Mouse (Mus musculus): ENCODE results near the gene P2ry14.
A peak's percentile ranks its signal among the peaks of the same experiment; 100 is the strongest.
"Not testable (repeated sequence)": the region's sequence is repeated elsewhere in the genome, so short reads cannot be mapped to it uniquely, and the experiment has no call there.

The P2ry14 gene

DNA sequence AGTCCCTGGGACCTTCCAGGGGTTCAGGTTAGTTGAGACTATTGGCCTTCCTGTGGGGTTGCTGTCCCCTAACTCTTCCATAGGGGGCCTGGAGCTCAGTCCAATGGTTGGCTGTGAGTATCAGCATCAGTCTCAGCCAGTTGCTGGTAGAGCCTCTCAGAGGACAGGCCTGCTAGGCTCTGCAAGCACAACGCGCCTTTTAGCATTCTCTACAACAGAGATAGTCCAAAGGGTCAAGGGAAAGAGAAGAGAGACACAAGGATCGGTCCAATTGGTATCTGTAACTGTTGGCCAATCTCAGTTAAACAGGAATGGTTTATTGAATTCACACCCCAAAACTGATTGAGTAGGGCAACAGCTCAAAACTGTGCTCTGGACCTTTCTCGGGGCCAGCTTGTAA, 46.0 kb downstream of the P2ry14 start:
- DNase-seq (ENCODE audit: low spot score in 2 of 2) = no peak

DNA sequence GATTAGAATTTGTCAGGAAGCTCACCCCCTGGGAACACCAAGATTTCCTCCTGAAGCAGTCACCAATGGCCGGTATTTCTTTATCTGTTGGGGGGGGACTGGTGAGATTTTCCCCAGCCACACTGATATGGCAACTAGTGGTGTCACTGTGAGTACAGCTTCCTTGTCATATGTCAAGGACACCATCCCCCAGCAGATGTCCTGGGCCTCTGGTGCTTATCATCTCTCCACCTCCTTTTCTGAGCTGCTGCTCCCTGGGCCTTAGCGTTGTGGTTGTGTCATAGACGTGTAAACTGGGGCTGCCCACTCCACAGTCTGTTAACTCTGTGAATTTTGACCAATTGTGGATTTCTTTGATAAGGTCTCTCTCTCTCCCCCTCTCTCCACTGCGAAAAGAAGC, 49.0 kb downstream of the P2ry14 start:
- DNase-seq (ENCODE audit: low spot score in 2 of 2) = no peak

DNA sequence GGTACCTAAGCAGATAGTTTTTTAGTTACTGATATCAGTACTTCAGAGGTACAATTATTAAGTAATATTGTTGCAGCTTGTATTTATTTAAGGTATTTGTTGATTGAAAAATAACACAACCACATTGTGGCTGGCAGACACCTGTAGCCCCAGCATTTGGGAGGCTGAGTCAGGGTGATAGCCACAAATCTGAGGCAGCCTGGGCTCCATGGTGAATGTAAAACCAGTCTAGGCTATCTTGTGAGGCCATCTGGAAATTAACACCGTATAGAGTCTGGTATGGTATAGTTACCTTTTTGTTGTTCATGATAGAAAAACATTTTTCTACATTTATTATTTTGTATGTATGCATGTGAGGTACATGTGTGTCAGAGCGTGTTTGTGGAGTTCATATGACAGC, 51.3 kb downstream of the P2ry14 start:
- no peak for DNase-seq (ENCODE audit: low spot score in 2 of 2)

DNA sequence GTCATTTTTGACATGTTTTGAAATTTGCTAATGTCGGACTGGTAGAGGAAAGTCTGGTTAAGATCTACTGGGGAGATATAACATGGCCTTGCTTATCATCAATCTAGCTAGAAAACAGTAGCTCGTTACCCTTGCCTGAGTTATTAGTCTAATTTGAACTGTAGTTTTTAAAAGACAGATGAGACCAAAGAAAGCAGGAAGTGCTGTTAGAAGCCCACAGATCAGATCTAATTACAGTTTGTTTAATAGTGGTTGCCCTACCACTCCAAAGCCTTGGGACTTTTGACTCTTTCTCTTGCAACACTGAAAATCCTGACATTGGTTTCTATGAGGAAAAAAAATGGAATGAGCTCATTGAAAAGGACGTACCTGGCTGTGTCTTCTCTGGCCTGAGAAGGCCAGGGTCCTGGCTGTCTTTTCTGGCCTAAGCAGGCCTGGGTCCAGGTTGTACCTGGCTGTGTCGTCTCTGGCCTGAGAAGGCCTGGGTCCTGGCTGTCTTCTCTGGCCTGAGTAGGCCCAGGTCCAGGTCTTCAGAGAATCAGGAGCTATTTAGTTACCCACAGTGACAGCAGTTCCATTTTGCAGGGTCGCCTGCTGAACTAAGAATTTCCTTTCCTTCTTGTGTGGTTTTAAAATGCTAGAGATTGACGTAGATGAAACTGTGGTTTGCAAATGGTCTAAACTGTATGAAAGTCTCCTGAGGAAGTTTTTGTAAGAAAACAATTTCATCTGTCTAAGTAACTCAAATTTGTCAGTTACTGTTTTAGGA, 52.0 kb downstream of the P2ry14 start, which contains the start of gene Gpr171:
TSS of gene Gpr171 (minus strand) at position 604 of the 769 bp plus-strand sequence.
- no peak for DNase-seq (ENCODE audit: low spot score in 2 of 2)

DNA sequence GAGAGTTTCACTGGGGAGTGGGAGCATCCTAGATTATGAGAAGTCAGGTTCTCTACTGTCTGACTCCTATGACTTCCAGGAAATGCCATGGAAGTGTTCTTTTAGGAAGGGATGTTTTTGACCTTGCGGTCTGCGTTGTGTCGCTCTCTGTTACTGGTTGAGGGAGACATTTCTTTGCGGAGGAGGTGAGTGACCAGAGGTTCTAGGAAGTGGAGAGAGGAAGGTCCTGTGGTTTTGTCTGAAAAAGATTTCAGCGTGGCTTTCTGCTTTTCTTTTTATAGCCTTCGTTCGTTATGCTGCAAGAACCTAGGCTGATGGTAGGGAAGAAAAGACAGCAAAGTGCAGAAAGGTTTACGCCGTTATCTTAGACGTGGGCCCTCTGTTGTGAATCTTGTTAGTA, 54.9 kb downstream of the P2ry14 start:
- DNase-seq (ENCODE audit: low spot score in 2 of 2) = no peak

DNA sequence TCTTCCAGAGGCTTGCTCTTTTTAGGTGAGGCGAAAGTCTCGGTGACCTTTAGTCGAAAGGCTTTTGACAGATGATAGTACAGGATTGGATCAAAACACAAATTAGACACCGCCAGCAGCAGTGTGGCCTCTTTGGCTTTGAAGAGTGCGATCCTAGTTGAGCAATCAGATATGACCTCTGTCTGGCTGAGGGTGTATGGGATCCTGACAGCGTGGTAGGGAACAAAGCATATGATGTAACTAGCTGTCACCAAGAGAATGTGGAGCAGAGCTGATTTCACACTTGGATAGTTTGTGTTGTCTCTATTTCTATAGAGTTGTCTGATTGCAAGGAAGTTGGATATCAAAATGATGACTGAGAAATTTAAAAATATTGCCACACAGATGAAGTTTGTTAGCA, 56.0 kb downstream of the P2ry14 start:
- DNase-seq (ENCODE audit: low spot score in 2 of 2) = no peak

DNA sequence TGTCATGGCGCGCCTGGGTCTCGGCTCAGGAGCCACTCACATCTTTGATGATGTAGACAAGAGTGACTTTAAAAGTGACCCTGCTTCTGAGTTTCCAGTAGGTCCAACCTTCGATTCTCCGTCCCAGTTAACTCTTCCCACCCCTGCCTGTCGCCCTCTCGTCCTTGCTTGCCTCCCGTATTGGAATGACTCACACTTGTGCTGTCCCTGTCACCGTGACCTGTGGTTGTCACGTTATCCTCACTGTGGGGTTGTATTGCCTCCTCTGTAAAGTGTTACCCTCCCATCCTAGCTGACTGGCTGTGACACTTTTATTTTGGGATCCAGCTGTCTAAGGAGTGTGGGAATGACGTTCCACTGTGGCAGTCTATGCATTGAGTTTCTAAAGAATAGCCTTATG, 60.7 kb downstream of the P2ry14 start:
- DNase-seq (ENCODE audit: low spot score in 2 of 2) = no peak

DNA sequence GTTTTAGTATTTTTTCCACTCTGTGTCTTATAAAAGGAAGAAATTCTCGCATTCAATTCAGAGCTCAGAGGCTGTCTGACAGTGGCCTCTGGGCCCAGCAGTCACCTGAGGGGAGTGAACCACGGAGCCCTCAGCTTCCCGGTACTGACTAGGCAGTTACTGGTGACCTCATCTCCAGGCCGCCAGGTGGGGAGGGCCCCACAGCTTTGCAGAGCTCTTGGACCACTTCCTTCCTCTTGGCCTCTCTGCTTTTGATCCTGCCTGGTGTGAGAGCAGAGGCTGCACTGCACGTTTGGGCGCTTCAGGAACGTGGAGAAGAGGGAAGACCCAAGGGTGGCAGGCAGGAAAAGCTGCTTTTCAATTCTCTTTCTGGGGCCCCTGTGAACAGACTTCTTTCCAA, 72.5 kb downstream of the P2ry14 start:
- DNase-seq (ENCODE audit: low spot score in 2 of 2) = no peak

DNA sequence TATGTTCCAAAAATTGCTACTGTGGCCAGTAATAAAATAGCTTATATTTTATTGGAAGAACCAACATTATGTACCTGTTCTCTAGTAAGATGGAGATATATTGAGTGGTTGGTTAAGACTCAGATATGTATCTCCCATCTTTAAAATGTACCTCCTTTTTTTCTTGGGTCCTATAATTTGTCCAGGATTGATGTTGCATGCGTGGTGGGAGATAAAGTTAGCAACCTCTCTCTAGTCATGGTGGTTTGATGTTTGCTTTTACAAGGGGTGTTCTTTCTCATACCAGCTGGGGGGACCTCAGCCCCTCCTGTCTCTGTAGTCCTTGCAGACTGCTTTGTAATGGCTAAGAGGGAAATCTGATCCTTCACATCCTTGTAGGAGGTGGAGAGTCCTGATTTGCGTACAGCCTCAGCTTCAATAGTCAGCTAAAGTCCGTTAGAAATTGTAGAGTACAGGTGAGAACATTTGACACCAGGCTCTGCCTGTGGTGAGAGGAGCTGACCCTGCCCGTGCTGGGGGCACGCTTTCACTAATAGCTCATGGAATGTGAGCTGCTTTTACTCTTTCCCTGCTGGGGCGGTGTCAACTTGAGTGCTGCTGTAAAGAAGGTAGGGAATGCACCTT, 73.0 kb downstream of the P2ry14 start:
- DNase-seq (ENCODE audit: low spot score in 2 of 2) = no peak

DNA sequence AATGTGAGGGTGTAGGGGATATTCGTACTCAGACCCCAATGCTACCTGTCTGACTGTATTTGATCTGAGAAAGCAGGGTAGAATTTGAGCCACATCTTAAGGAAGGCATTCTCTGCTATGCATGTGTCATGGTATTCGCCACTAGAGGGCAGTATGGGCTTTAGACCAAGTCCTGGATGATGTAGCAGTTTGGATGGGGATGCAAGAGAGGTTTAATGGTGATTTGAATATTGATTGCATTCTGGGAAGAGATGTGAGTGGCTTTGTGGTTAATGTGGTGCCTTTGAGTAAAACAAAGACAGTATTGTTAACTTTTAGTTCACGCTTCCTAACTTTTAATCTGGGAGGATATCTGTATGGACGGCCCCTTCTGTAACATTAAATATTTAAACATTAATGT, 74.1 kb downstream of the P2ry14 start:
- DNase-seq (ENCODE audit: low spot score in 2 of 2) = peak in 1 of 2 experiments; percentile 53

DNA sequence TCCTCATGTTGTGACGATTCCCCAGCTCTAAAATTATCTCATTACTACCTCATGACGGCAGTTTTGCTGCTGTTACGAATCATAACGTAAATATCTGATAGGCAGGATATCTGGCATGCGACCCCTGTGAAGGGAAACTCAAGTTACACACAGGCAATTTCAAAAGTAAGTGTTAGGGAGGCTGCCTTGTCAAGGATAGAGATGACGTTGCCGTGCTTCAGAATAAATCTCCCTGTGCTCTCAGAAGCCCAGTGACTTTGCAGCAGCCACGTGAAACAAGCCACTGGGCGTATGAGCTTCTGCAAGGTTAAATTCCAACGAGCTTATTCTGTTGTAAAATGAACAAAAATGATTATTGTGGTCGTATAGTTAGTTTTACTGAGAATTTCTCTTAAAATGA, 74.8 kb downstream of the P2ry14 start:
- no peak for DNase-seq (ENCODE audit: low spot score in 2 of 2)

DNA sequence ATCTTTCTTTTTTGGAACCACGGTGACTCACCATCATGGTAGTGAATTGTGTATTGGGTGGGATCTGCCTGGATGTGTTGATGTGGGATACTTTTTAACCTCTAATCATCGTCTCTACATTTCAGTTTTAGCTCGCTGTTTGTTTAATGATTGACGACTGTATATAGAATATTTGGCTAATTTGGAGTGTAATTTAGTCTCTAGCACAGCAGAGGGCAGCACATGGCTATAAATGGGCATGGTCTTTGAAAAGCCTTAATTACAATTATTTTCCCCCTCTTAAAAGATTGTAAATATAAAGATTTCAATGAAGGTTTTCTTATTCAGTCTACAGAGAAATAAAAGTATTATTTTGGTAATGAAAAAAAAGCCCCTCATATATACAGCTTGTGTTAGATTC, 76.1 kb downstream of the P2ry14 start:
- no peak for DNase-seq (ENCODE audit: low spot score in 2 of 2)

DNA sequence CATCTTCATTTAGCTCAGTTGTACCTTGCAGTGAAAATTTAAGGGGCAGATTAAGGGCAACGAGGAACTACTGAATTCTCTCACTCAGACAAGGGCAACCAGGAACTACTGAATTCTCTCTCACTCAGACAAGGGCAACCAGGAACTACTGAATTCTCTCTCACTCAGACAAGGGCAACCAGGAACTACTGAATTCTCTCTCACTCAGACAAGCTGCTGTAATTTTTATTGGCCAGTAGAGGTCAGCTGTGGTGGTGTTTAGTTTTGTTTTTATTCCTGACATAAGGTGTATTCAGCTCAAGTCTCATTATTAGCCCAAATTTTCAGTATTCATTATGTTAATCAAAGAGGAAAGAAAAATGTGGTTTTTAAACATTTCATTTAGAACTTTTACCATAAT, 84.3 kb downstream of the P2ry14 start:
- not testable (repeated sequence) for DNase-seq (ENCODE audit: low spot score in 2 of 2)

DNA sequence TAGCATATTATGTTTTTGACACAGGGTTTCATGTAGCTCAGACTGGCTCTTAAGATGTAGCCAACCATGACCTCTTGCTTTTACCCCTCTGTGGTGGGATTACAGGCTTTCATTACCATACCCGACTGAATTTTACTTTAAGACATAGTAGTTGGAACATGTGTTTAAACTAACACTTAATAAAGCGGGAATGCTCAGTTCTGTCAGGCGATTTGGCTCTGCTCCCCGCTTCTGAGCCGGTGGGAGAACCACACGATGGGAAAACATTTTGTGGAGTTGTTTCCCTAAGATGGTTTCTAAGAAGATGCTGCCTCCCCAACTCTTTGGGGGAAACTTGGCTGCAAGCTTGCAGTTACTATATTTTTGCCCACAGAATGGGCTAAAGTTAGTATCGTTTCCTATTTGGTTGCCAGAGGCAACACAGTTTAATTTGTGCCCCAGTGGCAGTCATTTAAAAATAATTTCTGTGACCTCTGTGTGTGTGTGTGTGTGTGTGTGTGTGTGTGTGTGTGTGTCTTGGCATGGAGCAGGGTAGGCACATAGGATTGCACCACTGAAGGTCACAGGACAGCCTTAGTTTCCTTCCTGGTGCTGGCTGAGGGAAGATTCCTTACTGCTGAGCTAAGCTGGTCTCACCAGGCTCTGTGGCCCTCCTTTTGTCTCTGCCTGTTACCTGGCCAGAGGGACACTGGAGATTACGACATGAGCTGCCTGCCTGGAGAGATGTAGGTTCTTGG, 86.7 kb downstream of the P2ry14 start:
- DNase-seq (ENCODE audit: low spot score in 2 of 2) = no peak

DNA sequence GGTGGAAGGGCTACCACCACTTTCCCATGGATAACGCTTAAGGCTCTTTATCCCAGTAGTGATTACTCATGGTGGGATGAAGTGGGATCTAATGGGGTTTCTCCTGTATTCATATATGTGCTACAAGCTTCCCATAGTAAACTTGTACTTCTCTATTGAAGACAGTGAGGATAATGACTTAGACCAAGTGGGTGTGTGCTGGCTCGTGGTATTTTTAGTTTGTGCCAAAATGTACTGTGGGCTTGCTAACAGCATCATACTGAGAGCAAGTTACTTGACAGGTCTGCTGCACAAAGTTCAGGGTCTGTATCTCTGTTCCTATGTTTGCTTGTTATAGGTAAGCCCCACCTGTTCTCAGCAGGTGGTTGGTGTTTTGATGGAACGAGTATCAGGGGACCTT, 87.5 kb downstream of the P2ry14 start:
- DNase-seq (ENCODE audit: low spot score in 2 of 2) = peak in 1 of 2 experiments; percentile 25
